Mouse (Mus musculus) heart, embryonic 11.5 days (tissue): ENCODE measurements around the gene Rgs16. TPM values are rescaled to one million over a fixed set of nuclear protein-coding genes. Genes with fewer than 3 reads are reported as not detected.
A peak's percentile ranks its signal among the peaks of the same experiment; 100 is the strongest.

Experiments
- ATAC-seq: fragments of 200-750 bp; cut with Nextera tagmentation; replicated peaks from 2 replicates; pipeline ENCODE4 v1.8.0; 2017; ENCODE audit warnings: moderate library complexity; ENCODE audit not compliant: insufficient number of reproducible peaks, low FRiP score, low TSS enrichment
- H3K27ac ChIP-seq: fragments of 300-500 bp; sonication (generic); 2 replicates; pipeline ENCODE4 v1.5.1; 2014; ENCODE audit warnings: mild to moderate bottlenecking, low read depth, low read length
- H3K27me3 ChIP-seq: fragments of 300-500 bp; sonication (generic); 2 replicates; pipeline ENCODE4 v1.6.1; 2014; ENCODE audit warnings: mild to moderate bottlenecking, low read length, mixed read lengths; ENCODE audit not compliant: control insufficient read depth, insufficient read depth
- H3K36me3 ChIP-seq: fragments of 300-500 bp; sonication (generic); 2 replicates; pipeline ENCODE4 v1.6.1; 2014; ENCODE audit warnings: mild to moderate bottlenecking, low read length, moderate library complexity, mixed read lengths; ENCODE audit not compliant: control insufficient read depth, insufficient read depth
- H3K4me1 ChIP-seq: fragments of 300-500 bp; sonication (generic); 2 replicates; pipeline ENCODE4 v1.6.1; 2014; ENCODE audit warnings: low read length; ENCODE audit not compliant: control insufficient read depth, insufficient read depth
- H3K4me2 ChIP-seq: fragments of 300-500 bp; sonication (generic); 2 replicates; pipeline ENCODE4 v1.6.1; 2014; ENCODE audit warnings: mild to moderate bottlenecking, moderate library complexity
- H3K4me3 ChIP-seq: fragments of 300-500 bp; sonication (generic); 2 replicates; pipeline ENCODE4 v1.5.1; 2014; ENCODE audit warnings: low read depth, low read length
- H3K9ac ChIP-seq: fragments of 300-500 bp; sonication (generic); 2 replicates; pipeline ENCODE4 v1.6.1; 2014; ENCODE audit warnings: mild to moderate bottlenecking, low read depth, low read length, moderate library complexity
- H3K9me3 ChIP-seq: fragments of 300-500 bp; sonication (generic); replicated peaks from 2 replicates; pipeline ENCODE4 v1.6.1; 2016; ENCODE audit warnings: low read length; ENCODE audit not compliant: control insufficient read depth
- WGBS: fragments of 180-500 bp; shearing (Covaris S2); extraction: QIAGEN DNeasy Blood & Tissue Kit; methylation state at CpG from one replicate; pipeline ENCODE4 v1.1.7; 2014; ENCODE audit not compliant: insufficient replicate concordance; 5-methylcytosine and 5-hydroxymethylcytosine counted together
- polyA plus RNA-seq: library from polyadenylated mRNA; unstranded; fragments of >200 nt; fragmentation: Nextera tagmentation; extraction: Ambion mirVana; gene quantifications from 2 replicates; pipeline ENCODE4 v1.2.1, GENCODE M21; 2014

Rgs16 gene
- polyA plus RNA-seq, 1 experiment from 2014 or later = 1.0 TPM

DNA sequence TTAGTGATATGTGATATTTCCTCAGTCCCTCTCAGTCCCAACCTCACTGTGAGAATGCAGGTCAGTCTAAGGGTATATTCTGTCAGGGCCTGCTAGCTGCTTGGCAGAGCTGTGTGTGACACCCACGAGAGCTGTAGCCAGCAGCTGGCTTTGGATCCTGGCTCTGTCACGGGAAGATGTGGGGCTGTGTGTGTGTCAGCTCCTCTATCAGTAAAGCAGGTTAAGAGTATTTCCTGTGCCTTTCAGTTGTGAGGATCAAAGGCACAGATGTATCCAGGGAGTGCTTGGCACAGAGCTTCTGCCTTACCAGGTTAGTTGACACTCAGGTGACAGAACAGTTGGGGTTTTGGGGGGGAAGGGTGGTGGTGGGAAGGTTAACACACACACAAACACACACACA lies 10.3 kb upstream of the Rgs16 start:
- H3K27me3 ChIP-seq = no peaks in the 10 kb centered on the region
- no peak overlapping the region for H3K4me3 ChIP-seq
- ATAC-seq = 0 out of 2 replicates have a peak, but pooled peaks have one; percentile 4
- H3K36me3 ChIP-seq = no peaks in the 10 kb centered on the region
- H3K9ac ChIP-seq = no peak overlapping the region
- no peak overlapping the region for H3K4me2 ChIP-seq
- no peak overlapping the region for H3K27ac ChIP-seq
- H3K4me1 ChIP-seq = peaks cover 14% of the 10 kb centered on the region
- H3K9me3 ChIP-seq = no peaks in the 10 kb centered on the region
- 24% methylated on average over 2 of the region's 2 CpGs for WGBS

DNA sequence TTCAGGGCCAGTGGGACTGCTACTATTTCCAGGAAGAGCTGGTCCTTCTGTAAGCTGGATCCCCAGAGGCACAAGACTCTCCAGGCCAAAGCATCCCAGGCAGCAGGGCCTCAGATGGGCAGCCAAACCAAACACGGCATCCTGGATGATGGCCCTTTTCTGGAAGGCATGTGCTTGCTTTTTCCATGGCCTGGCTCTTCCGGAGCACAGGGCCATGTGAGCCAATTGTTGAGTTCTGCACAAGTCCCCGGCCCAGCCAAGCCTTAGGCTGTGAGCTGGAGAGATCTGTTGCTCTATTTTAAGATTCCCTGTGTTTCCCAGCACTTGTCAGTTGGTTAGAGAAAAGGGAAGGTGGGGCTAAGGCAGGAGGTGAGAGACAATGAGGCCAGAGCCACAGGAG lies 9.5 kb upstream of the Rgs16 start:
- no peak overlapping the region for H3K4me3 ChIP-seq
- 22% methylated on average over 3 of the region's 3 CpGs for WGBS
- peaks cover 14% of the 10 kb centered on the region for H3K4me1 ChIP-seq

DNA sequence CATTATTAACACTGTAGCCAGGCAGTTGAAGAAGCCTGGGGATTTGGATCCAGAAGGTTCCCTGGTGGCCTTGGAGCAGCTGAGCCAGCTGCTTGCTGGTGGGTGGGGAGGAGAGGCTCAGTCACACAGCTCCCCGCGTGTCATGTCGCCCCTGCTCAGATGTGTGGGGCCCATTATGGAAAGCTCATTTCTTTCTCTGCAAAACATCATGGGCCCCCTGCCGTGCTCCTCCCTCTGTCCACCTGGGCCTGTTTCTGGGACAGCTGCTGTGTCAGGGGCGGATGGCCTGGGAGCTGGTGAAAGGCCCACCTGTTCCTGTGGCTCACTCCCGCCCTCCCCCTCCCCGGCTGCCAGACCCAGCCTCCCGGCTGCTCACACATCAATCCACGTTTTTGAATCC lies 7.0 kb upstream of the Rgs16 start:
- Histone ChIP-seq H3K4me3 (no peak overlapping the region), H3K9ac (no peak overlapping the region), H3K9me3 (no peaks in the 10 kb centered on the region), H3K27ac (no peak overlapping the region), H3K4me2 (no peak overlapping the region), H3K36me3 (no peaks in the 10 kb centered on the region), H3K4me1 (peaks cover 14% of the 10 kb centered on the region), H3K27me3 (peaks cover 4% of the 10 kb centered on the region)
- WGBS = 51% methylated on average over 9 of the region's 9 CpGs
- no peak for ATAC-seq

More for the DNA sequence above, 9.5 kb upstream of the Rgs16 start:
- Histone ChIP-seq H3K27ac (peak overlapping the region; percentile 57; the same call in 1 of the 2 replicates), H3K36me3 (no peaks in the 10 kb centered on the region), H3K4me2 (no peak overlapping the region; the same call in 1 of the 2 replicates), H3K9ac (no peak overlapping the region), H3K27me3 (no peaks in the 10 kb centered on the region), H3K9me3 (no peaks in the 10 kb centered on the region)
- peak; percentile 41; the same call in 1 of the 2 replicates for ATAC-seq

DNA sequence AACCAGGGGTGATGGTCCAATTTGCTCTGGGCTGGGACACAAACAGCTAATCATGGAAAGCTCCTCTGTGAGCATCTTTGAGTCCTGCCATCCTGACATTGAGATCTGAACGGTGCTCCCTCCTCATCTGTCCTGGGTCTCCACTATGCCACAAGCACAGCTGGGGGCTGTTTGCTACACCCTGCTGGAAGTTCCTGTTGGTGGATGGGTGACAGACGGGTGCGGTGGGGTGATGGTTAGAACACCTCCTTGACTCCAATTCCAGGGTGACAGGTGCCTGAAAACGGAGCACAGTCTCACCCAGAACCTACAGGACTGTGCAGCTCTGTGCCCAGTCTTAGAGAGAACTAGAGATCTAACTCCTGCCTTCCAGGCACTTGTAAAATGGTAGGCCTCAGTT lies 5.3 kb upstream of the Rgs16 start:
- Histone ChIP-seq H3K4me1 (peaks cover 16% of the 10 kb centered on the region), H3K9ac (no peak overlapping the region), H3K36me3 (no peaks in the 10 kb centered on the region), H3K9me3 (no peaks in the 10 kb centered on the region), H3K27me3 (peaks cover 13% of the 10 kb centered on the region), H3K4me3 (no peak overlapping the region), H3K27ac (no peak overlapping the region), H3K4me2 (no peak overlapping the region)
- 64% methylated on average over 4 of the region's 4 CpGs for WGBS
- no peak for ATAC-seq

DNA sequence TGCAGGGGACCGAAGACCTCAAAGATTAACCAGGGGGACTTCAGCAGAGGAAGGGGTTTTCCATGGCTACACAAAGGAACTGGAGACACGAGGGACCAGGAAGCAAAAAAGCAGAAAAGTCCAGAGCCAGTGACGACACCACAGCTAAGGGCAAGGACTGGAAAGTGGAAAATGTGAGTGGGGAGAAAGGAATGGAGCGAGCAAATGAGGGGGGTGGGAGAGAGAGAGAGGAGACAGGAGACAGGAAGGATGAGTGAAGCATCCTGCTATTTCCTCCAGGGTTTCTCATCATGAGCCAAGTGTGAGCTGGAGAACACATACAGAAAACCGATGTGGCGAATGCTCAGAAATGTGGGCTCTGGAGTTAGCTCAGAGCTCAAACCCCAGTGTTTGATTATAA lies 4.1 kb upstream of the Rgs16 start:
- Histone ChIP-seq H3K4me1 (peaks cover 5% of the 10 kb centered on the region; the same call in 1 of the 2 replicates), H3K9ac (no peak overlapping the region), H3K9me3 (no peaks in the 10 kb centered on the region), H3K36me3 (no peaks in the 10 kb centered on the region), H3K4me2 (no peak overlapping the region), H3K27me3 (peaks cover 16% of the 10 kb centered on the region), H3K27ac (no peak overlapping the region), H3K4me3 (no peak overlapping the region)
- ATAC-seq = no peak
- WGBS = 62% methylated on average over 6 of the region's 6 CpGs

DNA sequence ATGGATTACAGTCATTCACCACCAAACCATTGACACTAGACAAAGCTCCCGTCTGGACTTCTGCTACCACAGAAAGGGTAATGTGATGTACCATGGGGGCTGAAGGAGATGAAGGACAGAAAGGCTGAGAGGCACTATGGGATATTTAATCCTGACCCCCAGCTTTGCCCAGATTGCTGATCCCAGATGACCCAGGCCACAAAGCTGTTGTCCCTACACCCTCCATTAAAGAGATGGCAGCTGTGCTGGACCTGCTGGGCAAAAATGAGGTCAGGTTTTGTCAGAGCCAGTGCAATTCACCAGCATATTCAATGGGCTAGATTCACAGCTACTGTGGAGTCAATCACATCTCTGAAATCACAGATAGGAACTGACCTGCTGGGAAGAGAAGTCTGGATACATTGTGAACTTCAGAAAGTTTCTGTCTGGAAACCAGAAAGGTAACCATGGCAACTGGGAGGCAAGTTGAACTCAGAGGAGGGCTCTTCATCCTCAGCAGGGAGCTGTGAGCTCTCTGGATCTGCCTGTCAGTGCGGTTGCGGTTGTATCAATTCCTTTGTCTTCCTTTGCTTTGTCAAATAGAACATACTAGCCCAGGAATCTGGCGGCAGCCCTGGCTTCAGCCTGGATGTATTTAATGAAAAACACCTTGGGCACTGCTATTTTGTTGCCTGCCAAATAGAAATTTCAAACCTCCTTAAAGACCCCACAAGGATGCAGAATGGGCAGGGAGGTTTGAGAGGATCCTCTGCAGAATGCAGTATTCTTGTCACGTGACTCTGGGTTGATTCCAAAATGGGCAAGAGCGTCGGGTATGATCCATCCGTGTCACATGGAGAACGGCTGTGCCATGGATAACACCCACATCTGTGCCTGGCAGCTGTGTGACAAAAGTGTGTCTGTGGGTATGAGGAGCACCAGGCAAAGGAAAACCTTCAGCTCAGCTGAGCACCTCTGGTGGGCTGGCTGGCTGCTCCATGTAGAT lies 2.8 kb upstream of the Rgs16 start:
- WGBS = 50% methylated on average over 9 of the region's 9 CpGs
- Histone ChIP-seq H3K36me3 (no peaks in the 10 kb centered on the region), H3K27me3 (peaks cover 19% of the 10 kb centered on the region), H3K4me1 (peaks cover 8% of the 10 kb centered on the region; the same call in 1 of the 2 replicates), H3K4me3 (no peak overlapping the region), H3K9me3 (no peaks in the 10 kb centered on the region), H3K9ac (no peak overlapping the region), H3K4me2 (no peak overlapping the region), H3K27ac (no peak overlapping the region)
- no peak for ATAC-seq

DNA sequence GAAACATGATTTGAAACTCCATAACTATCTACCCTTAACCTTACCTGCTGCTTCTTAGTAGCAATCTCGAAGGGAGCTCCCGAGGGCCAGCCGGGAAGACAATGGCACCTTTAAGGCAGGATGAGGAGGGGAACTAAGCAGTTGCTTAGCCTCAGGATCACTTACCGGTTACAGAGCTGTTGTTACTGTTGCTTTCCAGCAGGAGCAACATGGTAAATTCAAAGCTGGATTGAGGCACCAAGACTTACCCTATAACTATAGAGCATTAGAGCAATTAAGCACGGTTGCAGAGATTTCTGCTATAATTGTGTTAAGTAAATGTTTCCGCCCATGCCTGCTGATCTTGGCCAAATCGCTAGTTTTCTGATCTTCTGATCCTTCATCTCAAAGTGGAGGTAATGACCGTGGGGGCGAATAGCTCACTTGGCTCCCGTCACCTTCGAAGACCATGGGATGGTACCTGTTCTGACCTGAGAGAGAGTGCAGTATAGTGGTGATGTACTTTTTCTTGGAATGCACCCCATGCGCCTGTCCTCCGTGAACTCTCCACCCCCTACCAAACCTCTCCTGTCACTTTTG lies 623 bp upstream of the Rgs16 start:
- Histone ChIP-seq H3K9ac (no peak overlapping the region), H3K4me3 (peak overlapping the region; percentile 43), H3K27ac (no peak overlapping the region), H3K9me3 (no peaks in the 10 kb centered on the region), H3K4me1 (peaks cover 8% of the 10 kb centered on the region; the same call in 1 of the 2 replicates), H3K36me3 (no peaks in the 10 kb centered on the region), H3K27me3 (peaks cover 19% of the 10 kb centered on the region), H3K4me2 (peak overlapping the region; percentile 71)
- no peak for ATAC-seq
- WGBS = 17% methylated on average over 13 of the region's 13 CpGs

DNA sequence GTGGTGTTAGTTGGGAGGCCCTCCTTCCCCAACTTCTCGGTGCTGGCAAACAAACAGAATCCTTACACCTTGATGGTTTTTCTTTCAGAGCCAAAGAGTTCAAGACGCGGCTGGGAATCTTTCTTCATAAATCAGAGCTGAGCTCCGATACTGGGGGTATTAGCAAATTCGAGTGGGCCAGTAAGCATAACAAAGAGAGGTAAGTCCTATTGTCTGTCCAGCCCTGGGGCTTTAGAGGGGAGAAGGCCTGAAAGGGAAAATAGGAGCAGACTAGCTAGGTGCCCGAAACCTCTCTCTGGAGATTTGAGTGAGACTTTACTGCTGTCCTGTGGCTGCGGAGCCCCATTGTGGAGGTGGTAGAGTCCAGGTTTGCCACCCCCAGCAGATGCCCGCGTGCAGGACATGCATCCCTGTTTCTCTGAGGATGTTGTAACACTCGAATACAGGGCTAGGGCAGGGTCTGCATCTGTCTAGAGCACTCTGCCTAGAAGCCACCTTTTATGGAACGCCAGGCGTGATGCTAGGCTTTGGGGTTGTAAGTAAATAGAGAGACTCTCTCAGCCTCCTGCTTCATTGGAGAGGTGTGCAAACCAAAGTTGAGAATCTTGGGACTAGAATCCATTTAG lies 739 bp downstream of the Rgs16 start:
- peaks cover 8% of the 10 kb centered on the region; the same call in 1 of the 2 replicates for H3K4me1 ChIP-seq
- ATAC-seq = no peak
- peaks cover 19% of the 10 kb centered on the region for H3K27me3 ChIP-seq
- H3K27ac ChIP-seq = no peak overlapping the region
- H3K4me2 ChIP-seq = peak overlapping the region; percentile 71
- peak overlapping the region; percentile 43 for H3K4me3 ChIP-seq
- H3K36me3 ChIP-seq = no peaks in the 10 kb centered on the region
- 34% methylated on average over 12 of the region's 12 CpGs for WGBS
- no peaks in the 10 kb centered on the region for H3K9me3 ChIP-seq
- H3K9ac ChIP-seq = peak overlapping the region; percentile 47; the same call in 1 of the 2 replicates
